Mouse (Mus musculus) left cerebral cortex, postnatal 10 days (tissue): ENCODE data around the gene Cblb. TPM values are rescaled to one million over a fixed set of nuclear protein-coding genes. Genes with fewer than 3 reads are reported as not detected.

Experiments
- DNase-seq, 2 experiments: peaks; one replicate each; pipeline ENCODE4 v3.0.0; 2021 to 2022; ENCODE audit warnings: low spot score in 2 of 2, mixed read lengths in 1 of 2; ENCODE audit errors: extremely low spot score in 1 of 2
- intact Hi-C: fragments of 180-260 bp; cut with DNase I; formaldehyde crosslinking; loops from one replicate; pipeline ENCODE4 v1.15.1; 2025
- total RNA-seq, 2 experiments: library from RNA; stranded (reverse); gene quantifications; 2 replicates each; pipeline ENCODE4 v1.2.3; 2021

Cblb gene
- total RNA-seq, 2 experiments from 2014 or later: 22.4 to 25.5 TPM

GRCm38 (mm10) chr16:52148041-52148440, 117.0 kb downstream of the Cblb start:
- intact Hi-C loops: no loop called here
- no peak for DNase-seq

DNA sequence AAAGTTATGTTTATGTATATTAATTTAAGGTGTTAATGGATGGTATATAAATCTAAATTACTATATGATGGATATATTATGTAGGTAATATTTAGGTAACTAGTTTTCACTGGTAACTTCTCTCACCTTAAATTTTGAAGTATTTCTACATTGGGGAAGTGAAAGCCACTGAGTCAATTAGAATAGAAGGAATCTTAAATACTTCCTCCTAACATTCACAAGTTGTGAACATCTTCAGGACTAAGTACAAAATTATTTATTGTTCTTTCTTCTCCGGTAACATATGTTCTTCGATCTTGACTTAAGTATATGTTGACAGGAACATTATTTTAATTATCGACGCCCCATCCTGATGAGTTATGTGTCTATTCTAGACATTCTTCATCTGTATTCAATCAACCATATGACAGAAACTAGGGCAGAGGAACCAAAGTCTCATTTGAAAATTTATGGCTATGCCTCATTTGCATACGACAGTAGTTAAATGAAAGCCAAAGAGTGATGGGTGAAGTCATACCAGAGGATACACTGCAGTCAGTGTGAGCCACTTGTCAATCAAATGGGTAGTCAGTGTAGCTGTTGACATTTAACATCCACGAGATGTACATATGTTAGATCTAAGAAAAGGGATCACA, 118.2 kb downstream of the Cblb start:
- intact Hi-C loops: no loop called here
- no peak for DNase-seq

DNA sequence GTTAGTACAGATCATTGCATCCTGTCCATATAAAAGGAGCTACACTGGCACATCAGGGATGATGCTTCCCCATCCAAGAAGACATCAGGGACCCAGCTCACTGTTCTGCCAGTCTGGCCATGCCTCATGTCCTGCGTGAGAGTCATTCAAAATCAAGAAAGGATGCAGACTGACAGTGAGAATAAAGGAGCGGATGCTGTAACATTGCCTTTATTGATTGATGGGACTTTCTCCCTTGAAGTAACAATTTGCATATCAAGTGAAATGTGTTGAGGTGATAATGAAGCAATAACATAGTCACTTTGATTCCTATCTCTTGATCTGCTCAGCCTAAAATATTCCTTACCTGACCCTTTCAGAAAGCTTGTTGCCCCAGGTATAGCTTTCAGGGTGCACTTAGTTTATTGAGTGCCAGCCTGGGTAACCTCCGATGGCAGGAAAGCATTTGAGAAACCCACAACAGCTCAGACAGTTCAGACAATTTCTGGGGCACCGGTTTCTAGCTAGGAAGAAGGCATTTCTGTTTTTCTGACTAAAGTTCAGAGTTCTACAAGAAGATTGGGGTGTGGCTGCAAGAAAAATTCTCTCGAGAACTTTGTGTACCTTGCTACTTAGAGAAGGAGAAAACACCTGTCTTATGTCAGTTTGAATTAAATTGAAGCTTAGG, 124.1 kb downstream of the Cblb start:
- DNase-seq: no peak
- intact Hi-C loops: no loop called here

- DNase-seq: no peak
- intact Hi-C loops: no loop called here
Measured at GRCm38 (mm10) chr16:52159958-52160504, 129.0 kb downstream of the Cblb start.

GRCm38 (mm10) chr16:52164246-52164645, 133.2 kb downstream of the Cblb start:
- no peak for DNase-seq
- intact Hi-C loops: no loop called here

- no peak for DNase-seq
- intact Hi-C loops: no loop called here
Measured at GRCm38 (mm10) chr16:52173253-52173652, 142.2 kb downstream of the Cblb start.

- intact Hi-C loops: loop anchor here (5.0 kb wide), 1 partner anchor 148 kb away; the partner anchor contains the start of gene Cblb
- no peak for DNase-seq
Measured at GRCm38 (mm10) chr16:52179839-52180238, 148.8 kb downstream of the Cblb start.

DNA sequence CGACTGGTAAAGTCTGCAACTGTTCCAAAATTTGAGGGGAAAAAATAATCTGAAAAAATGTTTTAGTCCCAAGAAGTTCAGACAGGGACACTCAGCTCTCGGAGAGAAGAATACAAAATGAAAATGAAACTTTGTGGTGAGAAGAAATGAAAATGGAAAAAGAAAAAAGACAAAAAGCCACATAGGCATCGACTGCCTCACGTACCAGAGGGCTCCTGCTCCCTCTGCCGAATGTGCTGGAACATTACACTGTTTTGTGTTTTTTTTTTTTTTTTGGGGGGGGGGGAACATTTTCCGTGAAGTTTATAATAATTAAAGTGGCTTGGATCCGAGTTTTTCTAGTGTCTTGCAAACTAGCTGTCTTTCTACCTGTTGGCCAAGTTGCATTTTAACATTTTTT, 151.0 kb downstream of the Cblb start:
- no peak for DNase-seq
- intact Hi-C loops: loop anchor here (5.0 kb wide), 1 partner anchor 150 kb away; the partner anchor contains the start of gene Cblb

GRCm38 (mm10) chr16:52184350-52184749, 153.3 kb downstream of the Cblb start:
- intact Hi-C loops: loop anchor here (5.0 kb wide), 1 partner anchor 152 kb away; the partner anchor contains the start of gene Cblb
- DNase-seq: no peak

- DNase-seq: no peak
- intact Hi-C loops: no loop called here
Measured at GRCm38 (mm10) chr16:52186731-52187130, 155.7 kb downstream of the Cblb start.

DNA sequence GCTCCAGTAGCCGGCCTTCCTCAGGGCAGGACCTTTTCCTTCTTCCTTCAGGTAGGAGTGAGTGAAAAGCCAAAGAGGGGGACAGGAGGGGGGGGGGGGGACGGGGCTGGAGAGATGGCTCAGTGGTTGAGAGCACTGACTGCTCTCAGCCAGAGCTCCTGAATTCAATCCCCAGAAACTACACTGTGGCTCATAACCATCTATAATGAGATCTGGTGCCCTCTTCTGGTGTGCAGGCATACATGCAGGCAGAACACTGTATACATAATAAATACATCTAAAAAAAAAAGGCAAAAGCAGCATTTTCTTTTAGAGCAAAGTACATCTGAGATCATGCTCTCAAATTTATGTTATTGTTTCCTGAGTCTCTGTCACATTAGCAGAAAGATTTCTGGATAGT, 158.1 kb downstream of the Cblb start:
- no peak for DNase-seq
- intact Hi-C loops: no loop called here

- intact Hi-C loops: loop anchor here (10.0 kb wide), 1 partner anchor 876 kb away; no protein-coding TSS in a partner anchor
- no peak for DNase-seq
Measured at GRCm38 (mm10) chr16:52190714-52191113, 159.7 kb downstream of the Cblb start.

GRCm38 (mm10) chr16:52194040-52194439, 163.0 kb downstream of the Cblb start:
- intact Hi-C loops: loop anchor here (10.0 kb wide), 1 partner anchor 879 kb away; no protein-coding TSS in a partner anchor
- no peak for DNase-seq

DNA sequence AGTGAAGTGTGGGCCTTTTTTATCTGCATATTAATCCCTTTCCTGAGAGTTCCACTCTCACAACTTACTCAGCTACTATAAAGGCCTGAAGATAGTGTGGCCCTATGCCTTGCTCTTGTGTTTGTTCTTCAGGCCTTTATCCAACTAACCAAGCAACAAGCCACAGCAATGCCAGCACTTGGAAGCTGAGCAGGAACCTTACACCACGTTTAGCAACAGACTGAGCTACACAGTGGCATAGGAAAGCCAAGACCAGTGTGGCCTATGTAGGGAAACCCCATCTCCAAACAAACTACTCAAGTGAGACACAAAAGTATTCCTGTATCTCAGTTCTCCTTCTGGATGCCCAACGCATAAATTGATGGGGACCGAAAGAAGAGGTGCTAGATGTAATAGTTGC, 163.8 kb downstream of the Cblb start:
- DNase-seq: no peak
- intact Hi-C loops: loop anchor here (10.0 kb wide), 1 partner anchor 880 kb away; no protein-coding TSS in a partner anchor

DNA sequence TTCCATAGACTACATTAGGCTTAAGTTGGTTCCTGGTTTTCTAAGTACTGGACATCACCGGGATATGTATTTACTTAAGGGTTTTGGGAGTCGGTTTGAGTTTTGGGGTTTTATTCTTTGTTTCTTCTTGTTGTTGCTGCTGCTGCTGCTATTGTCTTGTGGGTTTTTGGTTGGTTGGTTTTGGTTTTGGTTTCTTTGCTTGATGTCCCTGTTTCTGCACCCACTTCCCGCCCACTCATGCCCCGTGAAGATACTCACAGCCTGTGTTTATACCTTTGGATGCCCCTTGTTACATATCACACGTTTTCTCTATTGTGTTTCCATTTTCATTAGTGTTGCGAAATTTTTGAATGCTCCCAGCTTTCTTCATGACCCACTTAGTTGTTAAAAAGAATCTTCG, 169.1 kb downstream of the Cblb start:
- no peak for DNase-seq
- intact Hi-C loops: no loop called here

DNA sequence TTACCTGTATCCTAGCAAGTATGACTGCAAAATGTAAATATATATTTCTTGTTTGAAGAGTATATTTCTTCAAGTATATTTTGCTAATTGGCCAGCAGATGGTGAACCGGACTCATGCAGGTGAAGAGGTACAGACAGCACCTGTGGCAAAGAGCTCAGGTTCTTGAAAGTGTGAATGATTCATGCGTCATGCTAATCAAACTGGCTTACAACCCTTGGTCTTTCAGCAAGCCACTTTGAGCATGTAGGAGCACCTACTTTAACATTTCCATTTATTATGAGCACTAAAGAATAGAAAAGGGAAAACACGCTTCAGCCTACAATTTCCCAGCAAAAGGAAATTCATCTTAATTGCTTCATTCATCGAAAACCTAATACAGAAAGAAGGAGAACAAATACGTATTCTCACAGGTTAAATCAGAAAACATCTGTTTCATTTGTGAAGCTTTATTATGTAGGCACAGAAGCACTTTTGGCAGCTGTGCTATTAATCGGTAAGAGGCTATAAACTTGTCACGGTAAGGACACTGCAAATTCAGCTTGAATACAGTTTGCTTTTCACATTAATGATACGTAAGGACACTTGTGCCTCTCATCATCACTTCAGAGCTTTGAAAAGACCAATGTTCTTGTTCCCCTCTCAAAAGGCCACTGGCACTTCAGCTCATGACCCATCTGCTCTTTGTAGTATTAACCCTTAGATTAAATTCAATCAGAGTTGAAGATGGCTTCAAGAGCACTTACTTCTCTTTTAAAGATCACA, 180.0 kb downstream of the Cblb start:
- DNase-seq: no peak

DNA sequence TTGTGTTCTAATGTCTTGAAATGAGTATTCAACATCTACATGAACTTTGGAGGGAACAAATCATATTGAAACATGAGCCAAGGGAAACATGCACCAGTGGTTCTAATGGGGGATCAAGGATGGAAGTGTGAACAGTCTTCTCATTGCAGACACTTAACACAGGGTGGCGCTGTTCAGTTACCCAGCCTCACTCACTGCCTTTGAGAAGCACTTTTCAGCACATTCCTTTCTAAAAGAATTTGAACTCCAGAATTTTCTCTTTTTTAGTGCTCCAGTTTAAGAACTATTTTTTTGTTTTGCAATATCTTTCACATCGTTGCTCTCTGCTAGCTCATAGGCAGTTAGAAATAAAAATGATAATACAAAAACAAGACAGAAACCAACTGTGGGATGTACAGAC, 188.0 kb downstream of the Cblb start:
- intact Hi-C loops: loop anchor here (5.0 kb wide), 1 partner anchor 1048 kb away; no protein-coding TSS in a partner anchor
- DNase-seq: peak in 1 of 2 experiments; percentile 42

More for the DNA sequence above, 180.0 kb downstream of the Cblb start:
- intact Hi-C loops: no loop called here

DNA sequence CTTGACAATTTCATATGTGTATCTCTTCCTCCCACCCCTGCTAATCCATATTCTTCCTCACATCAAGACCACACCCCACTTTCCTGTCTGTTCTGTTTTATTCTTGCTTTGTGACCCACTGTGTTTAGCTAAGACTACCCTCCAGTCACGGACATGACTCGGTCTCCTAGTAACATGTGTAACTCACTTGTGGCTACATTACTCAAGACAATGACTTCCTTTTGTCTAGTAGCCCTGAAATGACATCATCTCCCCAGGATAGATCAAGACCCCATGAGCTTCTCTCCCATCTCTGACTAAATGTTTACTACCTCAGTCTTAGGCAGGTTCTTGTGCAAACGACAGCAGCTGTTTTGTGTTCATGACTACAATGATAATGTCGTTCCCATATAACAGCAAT, 191.9 kb downstream of the Cblb start:
- no peak for DNase-seq

GRCm38 (mm10) chr16:52229446-52229845, 198.4 kb downstream of the Cblb start:
- intact Hi-C loops: no loop called here
- no peak for DNase-seq

More for the DNA sequence above, 191.9 kb downstream of the Cblb start:
- intact Hi-C loops: no loop called here
